Mouse (Mus musculus): ENCODE measurements around the gene Pex16.
"Not testable (repeated sequence)": the region's sequence is repeated elsewhere in the genome, so short reads cannot be mapped to it uniquely, and the experiment has no call there.

Gene Pex16

GRCm38 (mm10) chr2:92388081-92388517 lies 13.6 kb downstream of the Pex16 start:
- DNase-seq (ENCODE audit: low read depth, low spot score): no peak

- DNase-seq (ENCODE audit: low read depth, low spot score): no peak
Observed at GRCm38 (mm10) chr2:92388891-92389641, 14.6 kb downstream of the Pex16 start.

GRCm38 (mm10) chr2:92389645-92390044 lies 15.2 kb downstream of the Pex16 start:
- no peak for DNase-seq (ENCODE audit: low read depth, low spot score)

GRCm38 (mm10) chr2:92390206-92390930 lies 15.9 kb downstream of the Pex16 start:
- no peak for DNase-seq (ENCODE audit: low read depth, low spot score)

GRCm38 (mm10) chr2:92391116-92391515 lies 16.6 kb downstream of the Pex16 start:
- DNase-seq (ENCODE audit: low read depth, low spot score): no peak

GRCm38 (mm10) chr2:92391703-92392317 lies 17.3 kb downstream of the Pex16 start:
- no peak for DNase-seq (ENCODE audit: low read depth, low spot score)

- no peak for DNase-seq (ENCODE audit: low read depth, low spot score)
Observed at GRCm38 (mm10) chr2:92392318-92393264, 18.1 kb downstream of the Pex16 start.

- DNase-seq (ENCODE audit: low read depth, low spot score): no peak
Observed at GRCm38 (mm10) chr2:92395535-92395934, 21.1 kb downstream of the Pex16 start.

- no peak for DNase-seq (ENCODE audit: low read depth, low spot score)
Observed at GRCm38 (mm10) chr2:92397436-92397835, 23.0 kb downstream of the Pex16 start.

GRCm38 (mm10) chr2:92399877-92400276 lies 25.4 kb downstream of the Pex16 start:
- not testable (repeated sequence) for DNase-seq (ENCODE audit: low read depth, low spot score)

- no peak for DNase-seq (ENCODE audit: low read depth, low spot score)
Observed at GRCm38 (mm10) chr2:92400682-92401081, 26.2 kb downstream of the Pex16 start.

GRCm38 (mm10) chr2:92401091-92401561 lies 26.6 kb downstream of the Pex16 start, which contains the start of gene Mapk8ip1:
Gene Mapk8ip1, minus strand, starts transcription at chr2:92401263.
- no peak for DNase-seq (ENCODE audit: low read depth, low spot score)

- DNase-seq (ENCODE audit: low read depth, low spot score): no peak
Observed at GRCm38 (mm10) chr2:92402591-92403326, 28.3 kb downstream of the Pex16 start.

GRCm38 (mm10) chr2:92403776-92404319 lies 29.4 kb downstream of the Pex16 start:
- no peak for DNase-seq (ENCODE audit: low read depth, low spot score)

GRCm38 (mm10) chr2:92404737-92405136 lies 30.3 kb downstream of the Pex16 start:
- DNase-seq (ENCODE audit: low read depth, low spot score): no peak

- peak; percentile 21 for DNase-seq (ENCODE audit: low read depth, low spot score)
Observed at GRCm38 (mm10) chr2:92405687-92406086, 31.2 kb downstream of the Pex16 start.

- no peak for DNase-seq (ENCODE audit: low read depth, low spot score)
Observed at GRCm38 (mm10) chr2:92408309-92409045, 34.0 kb downstream of the Pex16 start.

GRCm38 (mm10) chr2:92411705-92412104 lies 37.2 kb downstream of the Pex16 start:
- DNase-seq (ENCODE audit: low read depth, low spot score): no peak

GRCm38 (mm10) chr2:92421723-92422387 lies 47.4 kb downstream of the Pex16 start:
- no peak for DNase-seq (ENCODE audit: low read depth, low spot score)
